Mouse (Mus musculus): ENCODE data around the gene Aasdh. TPM values are rescaled to one million over a fixed set of nuclear protein-coding genes. Genes with fewer than 3 reads are reported as not detected.
A peak's percentile ranks its signal among the peaks of the same experiment; 100 is the strongest.
"Not testable (repeated sequence)": the region's sequence is repeated elsewhere in the genome, so short reads cannot be mapped to it uniquely, and the experiment has no call there.

The Aasdh gene
- polyA plus RNA-seq, 1 experiment from 2014 or later: 18.2 TPM

- Histone ChIP-seq H3K9ac (ENCODE audit: low read length) (no peak overlapping the region), H3K4me1 (replicated peaks; ENCODE audit: control insufficient read depth, insufficient read depth, low read length) (0 out of 2 replicates have a peak, but pooled peaks cover under 1% of the 10 kb centered on the region), H3K36me3 (ENCODE audit: control insufficient read depth, insufficient read depth, low read length) (peaks cover 57% of the 10 kb centered on the region), H3K4me2 (ENCODE audit: low read length) (no peak overlapping the region), H3K27ac (ENCODE audit: low read depth) (no peak overlapping the region), H3K9me3 (ENCODE audit: control insufficient read depth, low read length) (peaks cover 10% of the 10 kb centered on the region; the same call in 1 of the 2 replicates), H3K4me3 (ENCODE audit: low read depth, low read length) (no peak overlapping the region), H3K27me3 (replicated peaks; ENCODE audit: control insufficient read depth, insufficient read depth, low read length) (no peaks in the 10 kb centered on the region)
- WGBS: 88% methylated on average over 1 of the region's 1 CpGs
- DNase-seq (ENCODE audit: low spot score): peak; percentile 42
- no peak for ATAC-seq (replicated peaks; ENCODE audit: low FRiP score, low TSS enrichment, low read depth)
Observed at GRCm38 (mm10) chr5:76924296-76924695, 19.0 kb upstream of the Aasdh start.

DNA sequence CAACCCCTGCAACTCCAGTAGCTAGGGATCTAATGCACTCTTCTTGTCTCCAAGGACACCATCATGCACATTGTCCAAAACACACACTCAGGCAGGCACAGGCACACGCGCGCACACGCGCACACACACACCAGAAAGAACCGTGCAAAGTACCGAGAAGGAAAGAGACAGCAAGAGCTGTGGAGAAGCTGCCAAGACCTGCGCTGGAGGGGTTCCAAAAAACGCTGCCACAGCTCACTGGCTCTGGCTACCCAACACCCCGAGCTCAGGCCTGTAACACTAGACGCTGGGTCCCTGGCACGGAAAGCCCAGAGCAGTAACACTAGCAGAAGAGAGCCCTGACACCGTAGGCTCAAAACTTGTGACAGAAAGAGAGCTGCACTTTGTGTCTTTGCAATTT lies 18.1 kb upstream of the Aasdh start:
- DNase-seq (ENCODE audit: low spot score): peak; percentile 20
- H3K27me3 ChIP-seq (replicated peaks; ENCODE audit: control insufficient read depth, insufficient read depth, low read length): no peaks in the 10 kb centered on the region
- H3K9ac ChIP-seq (ENCODE audit: low read length): no peak overlapping the region
- peaks cover 66% of the 10 kb centered on the region for H3K36me3 ChIP-seq (ENCODE audit: control insufficient read depth, insufficient read depth, low read length)
- peaks cover 10% of the 10 kb centered on the region; the same call in 1 of the 2 replicates for H3K9me3 ChIP-seq (ENCODE audit: control insufficient read depth, low read length)
- no peak overlapping the region for H3K27ac ChIP-seq (ENCODE audit: low read depth)
- H3K4me1 ChIP-seq (replicated peaks; ENCODE audit: control insufficient read depth, insufficient read depth, low read length): no peaks in the 10 kb centered on the region
- no peak overlapping the region for H3K4me2 ChIP-seq (ENCODE audit: low read length)
- 95% methylated on average over 13 of the region's 13 CpGs for WGBS
- ATAC-seq (replicated peaks; ENCODE audit: low FRiP score, low TSS enrichment, low read depth): no peak
- H3K4me3 ChIP-seq (ENCODE audit: low read depth, low read length): no peak overlapping the region

DNA sequence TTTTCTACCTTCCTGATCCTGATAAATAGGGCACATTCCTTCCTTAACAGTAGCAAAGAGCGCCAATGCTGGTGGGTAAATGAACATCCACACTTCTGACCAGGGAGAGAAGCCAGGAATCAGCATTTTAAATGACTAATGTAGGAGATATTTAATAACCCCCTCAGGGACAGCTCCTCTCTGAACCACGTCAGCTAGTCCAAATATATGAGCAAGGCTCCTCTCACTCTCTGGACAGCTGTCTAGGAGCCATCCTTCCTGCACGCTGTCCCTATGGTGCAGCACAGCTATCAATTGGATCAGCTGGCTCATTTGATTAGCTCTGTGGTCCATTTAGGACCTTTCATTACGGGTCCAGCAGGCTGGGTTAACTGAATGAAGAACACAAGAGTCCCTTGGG lies 17.5 kb upstream of the Aasdh start:
- ATAC-seq (replicated peaks; ENCODE audit: low FRiP score, low TSS enrichment, low read depth) (no peak), DNase-seq (ENCODE audit: low spot score) (peak; percentile 3)
- no peaks in the 10 kb centered on the region for H3K27me3 ChIP-seq (replicated peaks; ENCODE audit: control insufficient read depth, insufficient read depth, low read length)
- no peak overlapping the region for H3K4me3 ChIP-seq (ENCODE audit: low read depth, low read length)
- H3K9me3 ChIP-seq (ENCODE audit: control insufficient read depth, low read length): peaks cover 10% of the 10 kb centered on the region; the same call in 1 of the 2 replicates
- no peak overlapping the region for H3K4me2 ChIP-seq (ENCODE audit: low read length)
- H3K36me3 ChIP-seq (ENCODE audit: control insufficient read depth, insufficient read depth, low read length): peaks cover 72% of the 10 kb centered on the region
- no peaks in the 10 kb centered on the region for H3K4me1 ChIP-seq (replicated peaks; ENCODE audit: control insufficient read depth, insufficient read depth, low read length)
- whole genome bisulfite sequencing: 86% methylated on average over 4 of the region's 4 CpGs
- H3K9ac ChIP-seq (ENCODE audit: low read length): no peak overlapping the region
- H3K27ac ChIP-seq (ENCODE audit: low read depth): no peak overlapping the region

DNA sequence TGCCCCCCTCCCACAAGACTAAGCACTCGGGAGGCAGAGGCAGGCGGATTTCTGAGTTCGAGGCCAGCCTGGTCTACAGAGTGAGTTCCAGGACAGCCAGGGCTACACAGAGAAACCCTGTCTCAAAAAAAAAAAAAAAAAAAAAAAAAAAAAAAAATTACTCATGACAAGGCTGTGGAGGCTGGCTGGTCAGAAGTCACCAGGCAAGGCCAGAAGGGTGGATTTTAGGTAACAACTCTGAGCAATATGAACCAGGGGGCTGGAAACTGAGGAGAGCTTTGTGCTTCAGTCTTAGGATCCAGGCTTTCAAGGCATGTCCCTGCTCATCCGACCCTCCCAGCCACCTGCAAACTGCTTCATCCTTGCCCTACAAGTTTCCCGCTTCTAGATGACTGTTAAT lies 7.2 kb upstream of the Aasdh start:
- not testable (repeated sequence) for H3K27ac ChIP-seq (ENCODE audit: low read depth)
- WGBS: 95% methylated on average over 5 of the region's 5 CpGs

DNA sequence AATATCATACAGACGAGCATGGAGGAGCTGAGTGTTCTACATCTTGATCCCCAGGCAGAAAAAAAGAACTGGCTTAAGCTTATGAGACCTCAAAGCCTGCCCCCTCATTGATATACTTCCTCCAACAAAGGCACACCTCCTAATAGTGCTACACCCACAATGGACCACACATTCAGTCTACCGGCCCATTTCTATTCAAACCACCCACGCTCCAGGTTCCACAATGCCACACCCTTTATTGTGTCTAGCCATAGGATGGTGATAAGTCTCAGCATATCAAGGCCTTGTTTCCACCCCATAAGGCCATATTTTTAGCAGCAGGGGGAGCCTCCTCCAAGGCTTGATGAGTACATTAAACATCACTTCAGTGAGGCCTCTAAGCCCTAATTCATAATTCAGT lies 5.5 kb upstream of the Aasdh start:
- Histone ChIP-seq H3K4me2 (ENCODE audit: low read length) (no peak overlapping the region), H3K9ac (ENCODE audit: low read length) (no peak overlapping the region), H3K9me3 (ENCODE audit: control insufficient read depth, low read length) (no peaks in the 10 kb centered on the region), H3K36me3 (ENCODE audit: control insufficient read depth, insufficient read depth, low read length) (peaks cover 25% of the 10 kb centered on the region), H3K4me3 (ENCODE audit: low read depth, low read length) (no peak overlapping the region), H3K27me3 (replicated peaks; ENCODE audit: control insufficient read depth, insufficient read depth, low read length) (no peaks in the 10 kb centered on the region), H3K4me1 (replicated peaks; ENCODE audit: control insufficient read depth, insufficient read depth, low read length) (no peaks in the 10 kb centered on the region), H3K27ac (ENCODE audit: low read depth) (no peak overlapping the region)
- WGBS: 87% methylated on average over 3 of the region's 3 CpGs
- ATAC-seq (replicated peaks; ENCODE audit: low FRiP score, low TSS enrichment, low read depth): no peak
- no peak for DNase-seq (ENCODE audit: low spot score)

More for the DNA sequence above, 7.2 kb upstream of the Aasdh start:
- H3K4me2 ChIP-seq (ENCODE audit: low read length); H3K9ac ChIP-seq (ENCODE audit: low read length); ATAC-seq (replicated peaks; ENCODE audit: low FRiP score, low TSS enrichment, low read depth); H3K27me3 ChIP-seq (replicated peaks; ENCODE audit: control insufficient read depth, insufficient read depth, low read length); H3K4me1 ChIP-seq (replicated peaks; ENCODE audit: control insufficient read depth, insufficient read depth, low read length); H3K9me3 ChIP-seq (ENCODE audit: control insufficient read depth, low read length); H3K4me3 ChIP-seq (ENCODE audit: low read depth, low read length): not testable (repeated sequence)
- H3K36me3 ChIP-seq (ENCODE audit: control insufficient read depth, insufficient read depth, low read length): peaks cover 35% of the 10 kb centered on the region
- peak; percentile 47 for DNase-seq (ENCODE audit: low spot score)

DNA sequence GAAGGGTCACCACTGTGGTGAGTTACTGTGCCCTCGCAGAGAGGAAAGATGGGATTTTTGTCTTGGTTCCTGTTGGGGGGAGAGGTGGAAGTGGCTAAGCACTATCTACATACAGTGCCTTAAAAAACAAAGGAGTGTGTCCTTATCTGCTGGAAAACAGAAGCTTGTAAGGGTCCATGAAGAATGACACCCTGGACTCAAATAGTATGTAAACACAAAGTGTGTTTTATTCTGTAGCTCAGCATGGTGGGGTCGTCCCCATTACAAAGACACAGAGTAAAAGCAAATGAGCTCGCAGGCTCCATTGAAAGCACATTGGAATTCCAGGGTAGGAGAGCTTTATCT lies 813 bp upstream of the Aasdh start:
- no peaks in the 10 kb centered on the region for H3K4me1 ChIP-seq (replicated peaks; ENCODE audit: control insufficient read depth, insufficient read depth, low read length)
- peak overlapping the region; percentile 88 for H3K27ac ChIP-seq (ENCODE audit: low read depth)
- DNase-seq (ENCODE audit: low spot score) (no peak), ATAC-seq (replicated peaks; ENCODE audit: low FRiP score, low TSS enrichment, low read depth) (no peak)
- H3K9ac ChIP-seq (ENCODE audit: low read length): peak overlapping the region; percentile 85; the same call in 1 of the 2 replicates
- H3K36me3 ChIP-seq (ENCODE audit: control insufficient read depth, insufficient read depth, low read length): 0 out of 2 replicates have a peak, but pooled peaks cover 3% of the 10 kb centered on the region
- H3K9me3 ChIP-seq (ENCODE audit: control insufficient read depth, low read length): no peaks in the 10 kb centered on the region
- peak overlapping the region; percentile 86 for H3K4me3 ChIP-seq (ENCODE audit: low read depth, low read length)
- H3K4me2 ChIP-seq (ENCODE audit: low read length): peak overlapping the region; percentile 82
- no peaks in the 10 kb centered on the region for H3K27me3 ChIP-seq (replicated peaks; ENCODE audit: control insufficient read depth, insufficient read depth, low read length)
- WGBS: 42% methylated on average over 3 of the region's 3 CpGs

- DNase-seq (ENCODE audit: low spot score) (no peak), ATAC-seq (replicated peaks; ENCODE audit: low FRiP score, low TSS enrichment, low read depth) (no peak; the same call in 1 of the 2 replicates)
- Histone ChIP-seq H3K9me3 (ENCODE audit: control insufficient read depth, low read length) (no peaks in the 10 kb centered on the region), H3K4me3 (ENCODE audit: low read depth, low read length) (peak overlapping the region; percentile 86), H3K4me2 (ENCODE audit: low read length) (peak overlapping the region; percentile 61), H3K36me3 (ENCODE audit: control insufficient read depth, insufficient read depth, low read length) (0 out of 2 replicates have a peak, but pooled peaks cover 2% of the 10 kb centered on the region), H3K27me3 (replicated peaks; ENCODE audit: control insufficient read depth, insufficient read depth, low read length) (no peaks in the 10 kb centered on the region), H3K9ac (ENCODE audit: low read length) (peak overlapping the region; percentile 85), H3K4me1 (replicated peaks; ENCODE audit: control insufficient read depth, insufficient read depth, low read length) (no peaks in the 10 kb centered on the region), H3K27ac (ENCODE audit: low read depth) (peak overlapping the region; percentile 88)
- 1% methylated on average over 19 of the region's 19 CpGs for WGBS
Observed at GRCm38 (mm10) chr5:76904713-76905404, 455 bp downstream of the Aasdh start.

DNA sequence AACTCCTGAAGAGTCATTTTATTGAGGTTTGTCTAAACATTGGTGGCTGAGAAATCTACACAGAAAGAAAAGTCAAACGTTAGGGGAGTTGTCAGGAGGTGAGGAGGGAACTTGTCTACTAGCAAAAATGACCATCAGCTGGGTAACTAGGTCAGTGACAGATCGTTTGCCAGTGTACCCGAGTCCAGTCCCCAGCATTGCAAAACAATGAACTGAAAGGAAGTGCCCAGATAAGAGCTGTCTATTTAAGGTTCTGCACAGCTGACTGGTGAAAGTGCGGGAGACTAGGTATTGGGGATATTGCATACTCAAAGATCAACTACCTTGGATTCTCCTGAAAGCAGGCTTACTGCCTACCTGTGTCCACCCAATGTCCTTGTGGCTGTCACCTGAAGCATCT lies 3.2 kb downstream of the Aasdh start:
- 74% methylated on average over 4 of the region's 4 CpGs for WGBS
- Histone ChIP-seq H3K4me2 (ENCODE audit: low read length) (no peak overlapping the region), H3K27ac (ENCODE audit: low read depth) (no peak overlapping the region), H3K9me3 (ENCODE audit: control insufficient read depth, low read length) (no peaks in the 10 kb centered on the region), H3K27me3 (replicated peaks; ENCODE audit: control insufficient read depth, insufficient read depth, low read length) (no peaks in the 10 kb centered on the region), H3K4me1 (replicated peaks; ENCODE audit: control insufficient read depth, insufficient read depth, low read length) (no peaks in the 10 kb centered on the region), H3K9ac (ENCODE audit: low read length) (no peak overlapping the region), H3K36me3 (ENCODE audit: control insufficient read depth, insufficient read depth, low read length) (0 out of 2 replicates have a peak, but pooled peaks cover 3% of the 10 kb centered on the region), H3K4me3 (ENCODE audit: low read depth, low read length) (no peak overlapping the region)
- DNase-seq (ENCODE audit: low spot score): no peak
- ATAC-seq (replicated peaks; ENCODE audit: low FRiP score, low TSS enrichment, low read depth): no peak

GRCm38 (mm10) chr5:76893084-76893483 lies 12.2 kb downstream of the Aasdh start:
- Histone ChIP-seq H3K27ac (ENCODE audit: low read depth) (no peak overlapping the region), H3K4me1 (replicated peaks; ENCODE audit: control insufficient read depth, insufficient read depth, low read length) (no peaks in the 10 kb centered on the region), H3K4me2 (ENCODE audit: low read length) (no peak overlapping the region), H3K9me3 (ENCODE audit: control insufficient read depth, low read length) (no peaks in the 10 kb centered on the region), H3K27me3 (replicated peaks; ENCODE audit: control insufficient read depth, insufficient read depth, low read length) (no peaks in the 10 kb centered on the region), H3K9ac (ENCODE audit: low read length) (no peak overlapping the region), H3K4me3 (ENCODE audit: low read depth, low read length) (no peak overlapping the region), H3K36me3 (ENCODE audit: control insufficient read depth, insufficient read depth, low read length) (peaks cover 51% of the 10 kb centered on the region)
- 86% methylated on average over 2 of the region's 2 CpGs for WGBS
- ATAC-seq (replicated peaks; ENCODE audit: low FRiP score, low TSS enrichment, low read depth) (no peak), DNase-seq (ENCODE audit: low spot score) (no peak)

All from intestine, embryonic 14.5 days (tissue).